Mouse (Mus musculus) skeletal muscle tissue, adult 2 months (tissue): ENCODE results near the gene Smlr1.

Source experiments
- DNase-seq: peaks from one replicate; pipeline ENCODE4 v3.0.0-alpha.2; 2012; ENCODE audit warnings: low read depth, low spot score

Smlr1 gene

GRCm38 (mm10) chr10:25535891-25536331, at the start of gene Smlr1:
Gene Smlr1, minus strand, starts transcription at chr10:25536267.
- DNase-seq = no peak

- peak; percentile 6 for DNase-seq
These were observed 48.8 kb upstream of the Smlr1 start for GRCm38 (mm10) chr10:25584899-25585298.

GRCm38 (mm10) chr10:25580066-25580465, 44.0 kb upstream of the Smlr1 start:
- no peak for DNase-seq

- no peak for DNase-seq
These were observed 35.5 kb upstream of the Smlr1 start for GRCm38 (mm10) chr10:25571319-25572240.

GRCm38 (mm10) chr10:25552936-25553335, 16.9 kb upstream of the Smlr1 start:
- no peak for DNase-seq

- DNase-seq = no peak
These were observed 5.0 kb upstream of the Smlr1 start for GRCm38 (mm10) chr10:25541097-25541496.

GRCm38 (mm10) chr10:25539771-25540168, 3.7 kb upstream of the Smlr1 start:
- DNase-seq = no peak

- DNase-seq = peak; percentile 32
These were observed 3.2 kb upstream of the Smlr1 start for GRCm38 (mm10) chr10:25539146-25539770.

GRCm38 (mm10) chr10:25538738-25539137, 2.7 kb upstream of the Smlr1 start:
- no peak for DNase-seq

GRCm38 (mm10) chr10:25536621-25537020, 554 bp upstream of the Smlr1 start:
- no peak for DNase-seq

- no peak for DNase-seq
These were observed 1.6 kb downstream of the Smlr1 start for GRCm38 (mm10) chr10:25534467-25534866.

GRCm38 (mm10) chr10:25533513-25534246, 2.4 kb downstream of the Smlr1 start:
- no peak for DNase-seq

- DNase-seq = no peak
These were observed 3.0 kb downstream of the Smlr1 start for GRCm38 (mm10) chr10:25533105-25533504.

- DNase-seq = no peak
These were observed 4.7 kb downstream of the Smlr1 start for GRCm38 (mm10) chr10:25531335-25531734.

- peak; percentile 51 for DNase-seq
These were observed 8.9 kb downstream of the Smlr1 start for GRCm38 (mm10) chr10:25527126-25527525.

GRCm38 (mm10) chr10:25526622-25527021, 9.4 kb downstream of the Smlr1 start:
- no peak for DNase-seq

GRCm38 (mm10) chr10:25526156-25526555, 9.9 kb downstream of the Smlr1 start:
- DNase-seq = peak; percentile 16

GRCm38 (mm10) chr10:25523727-25524126, 12.3 kb downstream of the Smlr1 start:
- no peak for DNase-seq

- DNase-seq = no peak
These were observed 15.6 kb downstream of the Smlr1 start for GRCm38 (mm10) chr10:25520428-25520827.

- no peak for DNase-seq
These were observed 16.1 kb downstream of the Smlr1 start for GRCm38 (mm10) chr10:25519954-25520353.

GRCm38 (mm10) chr10:25513821-25514220, 22.2 kb downstream of the Smlr1 start:
- DNase-seq = no peak

GRCm38 (mm10) chr10:25503250-25503649, 32.8 kb downstream of the Smlr1 start:
- no peak for DNase-seq
